Mouse (Mus musculus): ENCODE results near the gene Numbl. TPM values are rescaled to one million over a fixed set of nuclear protein-coding genes. Genes with fewer than 3 reads are reported as not detected.

The Numbl gene
- polyA plus RNA-seq, 2 experiments, result 25.2 to 83.6 TPM

DNA sequence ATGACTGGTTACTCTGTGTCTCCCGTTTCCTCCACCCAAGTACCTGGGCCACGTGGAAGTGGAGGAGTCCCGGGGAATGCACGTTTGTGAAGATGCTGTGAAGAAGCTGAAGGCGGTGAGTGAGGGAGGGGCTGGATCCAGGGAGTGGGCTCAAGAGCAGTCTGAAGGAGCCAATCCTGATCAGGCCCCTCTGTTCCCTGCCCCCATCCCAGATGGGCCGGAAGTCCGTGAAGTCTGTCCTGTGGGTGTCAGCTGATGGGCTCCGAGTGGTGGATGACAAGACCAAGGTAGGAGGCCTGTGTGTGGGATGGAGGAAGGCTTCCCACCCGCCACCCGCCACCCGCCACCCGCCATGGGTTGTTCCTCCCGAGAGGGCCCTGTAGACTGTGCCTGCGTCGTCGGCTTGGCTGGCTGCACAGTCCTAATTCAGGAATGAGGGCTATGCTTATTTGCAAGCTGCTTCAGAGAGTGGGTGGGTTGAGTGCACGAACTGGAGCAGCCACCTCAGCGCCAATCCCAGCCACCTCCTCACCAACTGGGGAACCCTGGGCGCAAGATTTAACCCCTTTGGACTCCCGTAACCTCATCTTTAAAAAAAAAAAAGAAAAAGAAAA, 8.4 kb downstream of the Numbl start:
- no peak overlapping the region for H3K9ac ChIP-seq (ENCODE audit: low read depth, low read length, severe bottlenecking)
- H3K4me2 ChIP-seq (replicated peaks; ENCODE audit: low read depth, low read length, severe bottlenecking), result no peak overlapping the region
- peaks cover 93% of the 10 kb centered on the region for H3K36me3 ChIP-seq (ENCODE audit: control insufficient read depth, insufficient read depth, low read length)
- DNase-seq (ENCODE audit: low spot score), result no peak
- no peaks in the 10 kb centered on the region for H3K27me3 ChIP-seq (ENCODE audit: control insufficient read depth, insufficient read depth, low read length)
- no peaks in the 10 kb centered on the region for H3K9me3 ChIP-seq (ENCODE audit: control insufficient read depth, low read length)
- ATAC-seq (ENCODE audit: low FRiP score, low read depth), result no peak
- no peaks in the 10 kb centered on the region for H3K4me1 ChIP-seq (ENCODE audit: control insufficient read depth, insufficient read depth, low read length)
- TF ChIP-seq POLR2A (IDR thresholded peaks at IDR 0.05; ENCODE audit: borderline replicate concordance, extremely low read depth, insufficient read depth, insufficient read length), result no peak
- no peak overlapping the region for H3K4me3 ChIP-seq (replicated peaks; ENCODE audit: low read length)
- 61% methylated on average over 20 of the region's 20 CpGs for WGBS
- H3K27ac ChIP-seq (replicated peaks; ENCODE audit: low read depth, low read length), result no peak overlapping the region

DNA sequence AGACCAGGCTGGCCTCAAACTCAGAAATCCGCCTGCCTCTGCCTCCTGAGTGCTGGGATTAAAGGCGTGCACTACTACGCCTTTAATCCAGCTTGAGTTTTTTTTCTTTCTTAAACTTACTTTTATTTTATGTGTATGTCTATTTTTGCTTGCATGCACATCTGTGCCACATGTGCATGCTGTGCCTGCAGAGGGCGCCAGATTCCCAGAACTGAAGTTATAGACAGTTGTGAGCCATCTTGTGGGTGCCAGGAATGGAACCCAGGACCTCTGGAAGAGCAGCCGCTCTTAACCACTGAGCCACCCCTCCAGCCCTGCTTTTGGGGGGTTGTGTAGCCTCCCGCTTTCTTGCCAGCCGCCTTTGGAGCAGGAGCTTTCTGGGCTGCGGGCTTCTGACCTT, 13.2 kb downstream of the Numbl start:
- Histone ChIP-seq H3K4me3 (replicated peaks; ENCODE audit: low read length) (no peak overlapping the region), H3K27me3 (ENCODE audit: control insufficient read depth, insufficient read depth, low read length) (no peaks in the 10 kb centered on the region), H3K27ac (replicated peaks; ENCODE audit: low read depth, low read length) (no peak overlapping the region), H3K36me3 (ENCODE audit: control insufficient read depth, insufficient read depth, low read length) (peaks cover 84% of the 10 kb centered on the region), H3K9me3 (ENCODE audit: control insufficient read depth, low read length) (no peaks in the 10 kb centered on the region), H3K4me1 (ENCODE audit: control insufficient read depth, insufficient read depth, low read length) (no peaks in the 10 kb centered on the region), H3K9ac (ENCODE audit: low read depth, low read length, severe bottlenecking) (no peak overlapping the region), H3K4me2 (replicated peaks; ENCODE audit: low read depth, low read length, severe bottlenecking) (no peak overlapping the region)
- ATAC-seq (ENCODE audit: low FRiP score, low read depth) (no peak), DNase-seq (ENCODE audit: low spot score) (no peak)
- no peak for TF ChIP-seq POLR2A (IDR thresholded peaks at IDR 0.05; ENCODE audit: borderline replicate concordance, extremely low read depth, insufficient read depth, insufficient read length)
- 90% methylated on average over 8 of the region's 8 CpGs for WGBS

DNA sequence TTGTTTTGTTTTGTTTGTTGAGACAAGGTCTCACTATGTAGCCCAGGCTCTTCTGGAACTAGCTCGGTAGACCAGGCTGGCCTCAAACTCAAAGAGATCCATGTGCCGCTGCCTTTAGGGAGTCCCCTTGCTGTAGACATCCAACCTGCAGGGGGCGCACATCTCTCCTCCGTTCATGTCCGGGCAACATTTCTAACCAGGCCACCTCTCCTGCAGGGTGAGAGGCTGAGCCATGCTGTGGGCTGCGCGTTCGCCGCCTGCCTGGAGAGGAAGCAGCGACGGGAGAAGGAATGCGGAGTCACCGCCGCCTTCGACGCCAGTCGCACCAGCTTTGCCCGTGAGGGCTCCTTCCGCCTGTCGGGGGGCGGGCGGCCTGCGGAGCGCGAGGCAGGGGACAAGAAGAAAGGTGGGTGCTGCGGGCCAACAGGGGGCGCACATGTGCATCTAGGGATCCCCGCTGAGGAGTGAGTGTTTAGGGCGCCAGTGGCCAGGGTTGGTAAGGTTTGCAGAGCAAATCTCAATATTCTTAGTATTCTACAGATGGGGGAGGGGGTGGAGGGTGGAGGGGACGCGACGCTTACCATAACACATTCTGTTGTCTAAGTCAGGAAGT, 15.6 kb downstream of the Numbl start:
- no peak for TF ChIP-seq POLR2A (IDR thresholded peaks at IDR 0.05; ENCODE audit: borderline replicate concordance, extremely low read depth, insufficient read depth, insufficient read length)
- ATAC-seq (ENCODE audit: low FRiP score, low read depth) (no peak; the same call in 1 of the 2 replicates), DNase-seq (ENCODE audit: low spot score) (no peak)
- no peaks in the 10 kb centered on the region for H3K27me3 ChIP-seq (ENCODE audit: control insufficient read depth, insufficient read depth, low read length)
- no peak overlapping the region for H3K4me3 ChIP-seq (replicated peaks; ENCODE audit: low read length)
- no peak overlapping the region for H3K9ac ChIP-seq (ENCODE audit: low read depth, low read length, severe bottlenecking)
- H3K4me2 ChIP-seq (replicated peaks; ENCODE audit: low read depth, low read length, severe bottlenecking), result no peak overlapping the region
- H3K9me3 ChIP-seq (ENCODE audit: control insufficient read depth, low read length), result no peaks in the 10 kb centered on the region
- 50% methylated on average over 32 of the region's 32 CpGs for WGBS
- H3K27ac ChIP-seq (replicated peaks; ENCODE audit: low read depth, low read length), result no peak overlapping the region
- H3K36me3 ChIP-seq (ENCODE audit: control insufficient read depth, insufficient read depth, low read length), result peaks cover 85% of the 10 kb centered on the region
- H3K4me1 ChIP-seq (ENCODE audit: control insufficient read depth, insufficient read depth, low read length), result no peaks in the 10 kb centered on the region

DNA sequence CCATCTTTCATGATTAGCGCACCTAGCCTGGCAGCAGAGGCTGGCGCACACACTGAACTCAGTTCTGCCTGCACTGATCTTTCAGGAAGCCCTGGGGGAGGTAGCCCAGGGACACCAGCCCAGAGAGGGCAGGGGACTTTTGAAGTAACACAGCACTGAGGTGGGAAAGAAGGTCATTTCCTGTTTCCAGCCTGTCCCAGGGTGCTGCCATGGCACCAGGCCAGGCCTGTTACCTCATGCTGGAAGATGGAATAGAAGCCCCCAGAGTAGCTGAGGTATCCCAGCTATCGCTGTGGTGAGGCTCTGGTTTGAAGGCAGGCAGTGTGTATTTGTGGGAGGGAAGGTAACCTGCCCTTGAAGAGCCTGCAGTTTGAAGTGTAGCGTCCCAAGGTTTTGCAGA, 16.7 kb downstream of the Numbl start:
- no peak overlapping the region for H3K4me2 ChIP-seq (replicated peaks; ENCODE audit: low read depth, low read length, severe bottlenecking)
- H3K4me1 ChIP-seq (ENCODE audit: control insufficient read depth, insufficient read depth, low read length), result no peaks in the 10 kb centered on the region
- DNase-seq (ENCODE audit: low spot score) (no peak), ATAC-seq (ENCODE audit: low FRiP score, low read depth) (no peak)
- no peak overlapping the region for H3K27ac ChIP-seq (replicated peaks; ENCODE audit: low read depth, low read length)
- H3K4me3 ChIP-seq (replicated peaks; ENCODE audit: low read length), result no peak overlapping the region
- no peak for TF ChIP-seq POLR2A (IDR thresholded peaks at IDR 0.05; ENCODE audit: borderline replicate concordance, extremely low read depth, insufficient read depth, insufficient read length)
- 81% methylated on average over 4 of the region's 4 CpGs for WGBS
- H3K9me3 ChIP-seq (ENCODE audit: control insufficient read depth, low read length), result no peaks in the 10 kb centered on the region
- H3K36me3 ChIP-seq (ENCODE audit: control insufficient read depth, insufficient read depth, low read length), result peaks cover 84% of the 10 kb centered on the region
- no peak overlapping the region for H3K9ac ChIP-seq (ENCODE audit: low read depth, low read length, severe bottlenecking)
- H3K27me3 ChIP-seq (ENCODE audit: control insufficient read depth, insufficient read depth, low read length), result no peaks in the 10 kb centered on the region

DNA sequence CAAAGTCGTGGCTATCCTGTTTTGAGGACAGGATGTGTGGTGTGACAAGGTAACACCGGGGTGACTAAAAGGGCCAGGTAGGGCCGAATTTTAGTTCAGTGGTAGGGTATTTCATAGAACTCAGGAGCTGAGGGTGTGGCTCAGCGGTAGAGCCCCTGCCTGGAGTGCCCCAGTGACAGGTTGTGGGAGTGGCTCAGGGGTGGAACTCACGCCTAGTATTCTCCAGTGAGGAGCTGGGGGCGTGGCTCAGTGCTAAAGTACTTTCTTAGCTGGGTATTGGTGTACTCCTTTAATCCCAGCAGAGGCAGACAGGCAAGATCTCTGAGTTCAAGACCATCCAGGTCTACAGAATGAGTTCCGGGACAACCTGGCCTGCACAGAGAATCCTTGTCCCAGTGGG, 17.8 kb downstream of the Numbl start:
- DNase-seq (ENCODE audit: low spot score), result no peak
- WGBS, result 47% methylated on average over 7 of the region's 7 CpGs
- no peaks in the 10 kb centered on the region for H3K27me3 ChIP-seq (ENCODE audit: control insufficient read depth, insufficient read depth, low read length)
- no peak for TF ChIP-seq POLR2A (IDR thresholded peaks at IDR 0.05; ENCODE audit: borderline replicate concordance, extremely low read depth, insufficient read depth, insufficient read length)
- H3K4me2 ChIP-seq (replicated peaks; ENCODE audit: low read depth, low read length, severe bottlenecking), result no peak overlapping the region
- ATAC-seq (ENCODE audit: low FRiP score, low read depth), result no peak
- no peak overlapping the region for H3K4me3 ChIP-seq (replicated peaks; ENCODE audit: low read length)
- no peaks in the 10 kb centered on the region for H3K9me3 ChIP-seq (ENCODE audit: control insufficient read depth, low read length)
- H3K27ac ChIP-seq (replicated peaks; ENCODE audit: low read depth, low read length), result no peak overlapping the region
- no peak overlapping the region for H3K9ac ChIP-seq (ENCODE audit: low read depth, low read length, severe bottlenecking)
- H3K4me1 ChIP-seq (ENCODE audit: control insufficient read depth, insufficient read depth, low read length), result no peaks in the 10 kb centered on the region
- peaks cover 85% of the 10 kb centered on the region for H3K36me3 ChIP-seq (ENCODE audit: control insufficient read depth, insufficient read depth, low read length)
